Mouse (Mus musculus) heart, embryonic 11.5 days (tissue): ENCODE results near the gene Foxr1. TPM values are rescaled to one million over a fixed set of nuclear protein-coding genes. Genes with fewer than 3 reads are reported as not detected.
A peak's percentile ranks its signal among the peaks of the same experiment; 100 is the strongest.

Experiments used
- ATAC-seq: fragments of 200-750 bp; cut with Nextera tagmentation; replicated peaks from 2 replicates; pipeline ENCODE4 v1.8.0; 2017; ENCODE audit warnings: moderate library complexity; ENCODE audit not compliant: insufficient number of reproducible peaks, low FRiP score, low TSS enrichment
- H3K27ac ChIP-seq: fragments of 300-500 bp; sonication (generic); 2 replicates; pipeline ENCODE4 v1.5.1; 2014; ENCODE audit warnings: mild to moderate bottlenecking, low read depth, low read length
- H3K27me3 ChIP-seq: fragments of 300-500 bp; sonication (generic); 2 replicates; pipeline ENCODE4 v1.6.1; 2014; ENCODE audit warnings: mild to moderate bottlenecking, low read length, mixed read lengths; ENCODE audit not compliant: control insufficient read depth, insufficient read depth
- H3K36me3 ChIP-seq: fragments of 300-500 bp; sonication (generic); 2 replicates; pipeline ENCODE4 v1.6.1; 2014; ENCODE audit warnings: mild to moderate bottlenecking, low read length, moderate library complexity, mixed read lengths; ENCODE audit not compliant: control insufficient read depth, insufficient read depth
- H3K4me1 ChIP-seq: fragments of 300-500 bp; sonication (generic); 2 replicates; pipeline ENCODE4 v1.6.1; 2014; ENCODE audit warnings: low read length; ENCODE audit not compliant: control insufficient read depth, insufficient read depth
- H3K4me2 ChIP-seq: fragments of 300-500 bp; sonication (generic); 2 replicates; pipeline ENCODE4 v1.6.1; 2014; ENCODE audit warnings: mild to moderate bottlenecking, moderate library complexity
- H3K4me3 ChIP-seq: fragments of 300-500 bp; sonication (generic); 2 replicates; pipeline ENCODE4 v1.5.1; 2014; ENCODE audit warnings: low read depth, low read length
- H3K9ac ChIP-seq: fragments of 300-500 bp; sonication (generic); 2 replicates; pipeline ENCODE4 v1.6.1; 2014; ENCODE audit warnings: mild to moderate bottlenecking, low read depth, low read length, moderate library complexity
- H3K9me3 ChIP-seq: fragments of 300-500 bp; sonication (generic); replicated peaks from 2 replicates; pipeline ENCODE4 v1.6.1; 2016; ENCODE audit warnings: low read length; ENCODE audit not compliant: control insufficient read depth
- WGBS: fragments of 180-500 bp; shearing (Covaris S2); extraction: QIAGEN DNeasy Blood & Tissue Kit; methylation state at CpG from one replicate; pipeline ENCODE4 v1.1.7; 2014; ENCODE audit not compliant: insufficient replicate concordance; 5-methylcytosine and 5-hydroxymethylcytosine counted together
- polyA plus RNA-seq: library from polyadenylated mRNA; unstranded; fragments of >200 nt; fragmentation: Nextera tagmentation; extraction: Ambion mirVana; gene quantifications from 2 replicates; pipeline ENCODE4 v1.2.1, GENCODE M21; 2014

The Foxr1 gene
- polyA plus RNA-seq, 1 experiment from 2014 or later, result not detected

- 78% methylated on average over 13 of the region's 13 CpGs for WGBS
- Histone ChIP-seq H3K9ac (no peak overlapping the region), H3K4me3 (no peak overlapping the region)
These were observed 41.7 kb downstream of the Foxr1 start for GRCm38 (mm10) chr9:44399114-44399794.

DNA sequence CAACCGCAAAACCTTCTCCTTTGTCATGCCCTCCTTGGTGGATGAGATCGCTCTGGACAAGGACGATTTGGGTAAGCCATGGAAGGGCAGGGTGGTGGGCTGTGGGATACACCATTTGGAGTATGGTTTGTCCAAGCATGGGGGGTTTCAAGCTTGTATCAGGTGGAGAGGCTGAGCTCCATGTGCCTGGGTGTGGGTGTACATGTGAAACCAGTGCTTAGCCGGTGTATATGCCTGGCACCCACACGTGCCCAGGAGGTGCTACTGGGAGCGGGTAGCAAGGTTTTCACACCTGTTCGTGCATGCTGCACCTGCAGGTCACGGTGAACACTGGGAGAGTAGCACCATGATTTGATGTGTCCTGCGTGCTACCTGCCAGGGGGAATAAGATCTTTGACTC lies 42.4 kb downstream of the Foxr1 start:
- Histone ChIP-seq H3K27me3 (no peaks in the 10 kb centered on the region), H3K27ac (no peak overlapping the region), H3K36me3 (peaks cover 27% of the 10 kb centered on the region), H3K4me2 (peak overlapping the region; percentile 89), H3K9me3 (no peaks in the 10 kb centered on the region), H3K4me1 (peaks cover 9% of the 10 kb centered on the region), H3K9ac (0 out of 2 replicates have a peak overlapping the region, but pooled peaks have one; percentile 10), H3K4me3 (peak overlapping the region; percentile 78; the same call in 1 of the 2 replicates)
- no peak for ATAC-seq
- WGBS, result 79% methylated on average over 9 of the region's 9 CpGs

More at GRCm38 (mm10) chr9:44399114-44399794, 41.7 kb downstream of the Foxr1 start:
- no peak for ATAC-seq
- Histone ChIP-seq H3K36me3 (peaks cover 34% of the 10 kb centered on the region), H3K9me3 (no peaks in the 10 kb centered on the region), H3K4me1 (peaks cover 9% of the 10 kb centered on the region), H3K4me2 (no peak overlapping the region), H3K27me3 (no peaks in the 10 kb centered on the region), H3K27ac (no peak overlapping the region)

DNA sequence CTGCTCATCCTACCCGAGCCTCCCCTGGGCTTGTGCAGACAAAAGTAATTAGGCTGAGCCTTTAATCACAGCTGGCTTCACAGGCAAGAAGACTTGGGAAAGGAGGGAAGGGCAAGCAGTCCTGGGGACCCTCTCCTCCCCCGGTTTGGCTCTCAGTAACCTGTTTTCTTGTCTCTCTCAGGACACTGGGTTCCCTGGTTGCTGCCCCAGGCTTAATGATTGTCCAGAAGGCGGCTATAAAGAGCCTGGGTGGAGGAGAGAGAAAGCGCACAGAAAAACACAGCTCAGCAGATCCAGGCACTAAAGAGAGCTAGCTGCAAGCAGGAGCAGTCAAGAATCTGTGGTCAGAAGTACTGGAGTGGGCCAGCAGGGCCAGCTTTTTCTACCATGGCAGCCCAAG lies 42.8 kb downstream of the Foxr1 start:
- WGBS, result 39% methylated on average over 4 of the region's 4 CpGs
- Histone ChIP-seq H3K27ac (no peak overlapping the region), H3K9ac (peak overlapping the region; percentile 28; the same call in 1 of the 2 replicates), H3K4me1 (peaks cover 9% of the 10 kb centered on the region), H3K4me3 (peak overlapping the region; percentile 78), H3K36me3 (peaks cover 23% of the 10 kb centered on the region), H3K27me3 (no peaks in the 10 kb centered on the region), H3K9me3 (no peaks in the 10 kb centered on the region), H3K4me2 (peak overlapping the region; percentile 89)
- no peak for ATAC-seq

DNA sequence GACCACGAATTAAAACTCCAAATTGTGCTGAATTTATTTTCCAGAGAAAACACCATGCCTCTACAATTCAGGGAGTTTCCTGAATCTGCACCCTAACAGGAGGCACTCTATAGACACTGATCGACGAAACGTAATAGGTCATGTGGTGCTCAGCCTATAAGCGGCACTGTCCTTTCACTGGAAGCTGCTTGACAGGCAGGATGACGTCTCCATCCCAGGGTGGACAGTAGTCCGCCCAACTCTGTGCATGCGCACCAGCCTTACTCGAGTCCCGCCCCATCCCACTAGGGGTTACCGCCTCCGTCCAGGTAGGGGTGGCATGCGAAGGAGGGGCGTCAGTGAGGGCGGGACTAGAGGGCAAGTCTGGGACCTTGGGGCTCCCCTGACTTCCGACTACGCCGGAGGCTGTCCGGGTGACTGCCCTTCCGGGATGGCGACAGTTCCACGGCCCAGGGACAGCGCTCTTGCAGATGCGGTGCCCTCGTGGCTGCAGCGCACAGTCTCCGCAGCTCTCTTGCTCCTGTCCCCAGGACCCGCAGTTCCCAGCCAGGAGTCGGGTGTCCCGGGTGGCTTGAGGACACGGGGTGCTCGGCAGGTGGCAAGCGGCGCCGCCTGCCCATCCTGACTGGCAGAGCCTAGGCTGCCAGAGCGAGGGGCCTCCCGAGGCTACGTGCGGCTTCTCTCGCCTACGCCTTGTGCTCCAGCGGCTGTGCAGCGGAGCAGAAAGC lies 44.1 kb downstream of the Foxr1 start, which contains the start of gene Slc37a4:
Gene Slc37a4 (plus strand): TSS at position 169 of the 728 bp plus-strand sequence.
- ATAC-seq, result peak; percentile 99
- WGBS, result under 1% methylated on average over 43 of the region's 43 CpGs

GRCm38 (mm10) chr9:44391466-44391865 lies 49.5 kb downstream of the Foxr1 start:
- H3K36me3 ChIP-seq, result peaks cover 33% of the 10 kb centered on the region
- H3K9ac ChIP-seq, result no peak overlapping the region
- no peaks in the 10 kb centered on the region for H3K9me3 ChIP-seq
- no peak overlapping the region for H3K4me2 ChIP-seq
- no peak; the same call in 1 of the 2 replicates for ATAC-seq
- H3K27me3 ChIP-seq, result no peaks in the 10 kb centered on the region
- no peak overlapping the region for H3K27ac ChIP-seq
- 47% methylated on average over 4 of the region's 4 CpGs for WGBS
- H3K4me1 ChIP-seq, result no peaks in the 10 kb centered on the region
- H3K4me3 ChIP-seq, result no peak overlapping the region

More for the DNA sequence above, 44.1 kb downstream of the Foxr1 start, which contains the start of gene Slc37a4:
- H3K4me1 ChIP-seq, result peaks cover 9% of the 10 kb centered on the region
- peak within 1 kb of the TSS; percentile 91 for H3K9ac ChIP-seq
- H3K36me3 ChIP-seq, result peaks cover 14% of the 10 kb centered on the region
- H3K27me3 ChIP-seq, result no peaks in the 10 kb centered on the region
- no peaks in the 10 kb centered on the region for H3K9me3 ChIP-seq
- H3K4me2 ChIP-seq, result peak within 1 kb of the TSS; percentile 89
- H3K27ac ChIP-seq, result peak within 1 kb of the TSS; percentile 80
- peak within 1 kb of the TSS; percentile 78 for H3K4me3 ChIP-seq

DNA sequence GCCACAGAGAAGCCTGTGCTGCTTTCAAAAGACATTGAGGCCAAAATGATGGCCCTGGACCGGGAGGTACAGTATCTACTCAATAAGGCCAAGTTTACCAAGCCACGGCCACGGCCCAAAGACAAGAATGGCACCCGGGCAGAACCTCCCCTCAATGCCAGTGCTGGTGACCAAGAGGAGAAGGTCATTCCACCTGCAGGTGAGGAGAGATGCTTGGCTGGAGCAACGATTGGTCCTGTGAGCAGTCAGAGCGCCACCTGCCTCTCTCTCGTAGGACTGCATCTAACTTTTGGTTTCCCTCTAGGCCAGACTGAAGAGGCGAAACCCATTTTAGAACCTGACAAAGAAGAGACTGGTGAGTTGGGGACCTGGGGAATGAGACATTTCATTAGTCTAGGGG lies 51.7 kb downstream of the Foxr1 start:
- Histone ChIP-seq H3K36me3 (peaks cover 52% of the 10 kb centered on the region), H3K4me2 (no peak overlapping the region), H3K4me3 (no peak overlapping the region), H3K9ac (no peak overlapping the region), H3K4me1 (no peaks in the 10 kb centered on the region), H3K27ac (no peak overlapping the region), H3K27me3 (no peaks in the 10 kb centered on the region), H3K9me3 (no peaks in the 10 kb centered on the region)
- WGBS, result 62% methylated on average over 8 of the region's 8 CpGs
- no peak for ATAC-seq

- Histone ChIP-seq H3K4me1 (no peaks in the 10 kb centered on the region), H3K9me3 (no peaks in the 10 kb centered on the region), H3K4me3 (no peak overlapping the region), H3K27me3 (no peaks in the 10 kb centered on the region), H3K36me3 (peaks cover 63% of the 10 kb centered on the region), H3K27ac (no peak overlapping the region), H3K4me2 (no peak overlapping the region), H3K9ac (no peak overlapping the region)
- no peak for ATAC-seq
- 75% methylated on average over 3 of the region's 3 CpGs for WGBS
These were observed 53.7 kb downstream of the Foxr1 start for GRCm38 (mm10) chr9:44387221-44387620.

- no peak for ATAC-seq
These were observed 56.3 kb downstream of the Foxr1 start for GRCm38 (mm10) chr9:44384596-44384995.

More at GRCm38 (mm10) chr9:44384596-44384995, 56.3 kb downstream of the Foxr1 start:
- H3K4me3 ChIP-seq, result no peak overlapping the region
- H3K4me2 ChIP-seq, result no peak overlapping the region
- peaks cover 63% of the 10 kb centered on the region for H3K36me3 ChIP-seq
- H3K9ac ChIP-seq, result no peak overlapping the region
- no peaks in the 10 kb centered on the region for H3K27me3 ChIP-seq
- 89% methylated on average over 13 of the region's 13 CpGs for WGBS
- H3K9me3 ChIP-seq, result no peaks in the 10 kb centered on the region
- H3K4me1 ChIP-seq, result peaks cover 9% of the 10 kb centered on the region
- no peak overlapping the region for H3K27ac ChIP-seq
